Mouse (Mus musculus) ES-Bruce4 (cell line): ENCODE data around the gene Cyb561d2. TPM values are rescaled to one million over a fixed set of nuclear protein-coding genes. Genes with fewer than 3 reads are reported as not detected.

Experiments used
- H3K27ac ChIP-seq: 2 replicates; pipeline ENCODE4 v1.5.1; 2012; ENCODE audit warnings: low read length, inconsistent platforms; ENCODE audit not compliant: insufficient read depth
- H3K27me3 ChIP-seq: 2 replicates; pipeline ENCODE4 v1.6.1; 2012; ENCODE audit warnings: mild to moderate bottlenecking, low read length, inconsistent platforms; ENCODE audit not compliant: control insufficient read depth, poor library complexity, insufficient read depth, severe bottlenecking
- H3K36me3 ChIP-seq: 2 replicates; pipeline ENCODE4 v1.6.1; 2012; ENCODE audit warnings: inconsistent platforms, mild to moderate bottlenecking, low read length, moderate library complexity; ENCODE audit not compliant: control insufficient read depth, poor library complexity, insufficient read depth, severe bottlenecking
- H3K4me1 ChIP-seq: one replicate; pipeline ENCODE4 v1.8.1; 2011; ENCODE audit warnings: low read length; ENCODE audit not compliant: control insufficient read depth, insufficient read depth
- H3K4me3 ChIP-seq: 2 replicates; pipeline ENCODE4 v1.5.1; 2011; ENCODE audit warnings: low read depth, mild to moderate bottlenecking, low read length
- H3K9ac ChIP-seq: 2 replicates; pipeline ENCODE4 v1.6.1; 2012; ENCODE audit warnings: low read depth, mild to moderate bottlenecking, inconsistent platforms; ENCODE audit not compliant: poor library complexity, severe bottlenecking
- H3K9me3 ChIP-seq: replicated peaks from 2 replicates; pipeline ENCODE4 v1.6.1; 2012; ENCODE audit warnings: mild to moderate bottlenecking, low read length, inconsistent platforms; ENCODE audit not compliant: control insufficient read depth, poor library complexity, insufficient read depth, severe bottlenecking
- CTCF ChIP-seq: IDR thresholded peaks from one replicate; pipeline ENCODE4 v1.8.1; 2011; ENCODE audit warnings: low read depth, low read length
- EP300 ChIP-seq: IDR thresholded peaks from 2 replicates; pipeline ENCODE4 v1.6.1; 2011; ENCODE audit warnings: low read depth, low read length; ENCODE audit not compliant: insufficient read depth
- POLR2A ChIP-seq: IDR thresholded peaks from one replicate; pipeline ENCODE4 v1.8.1; 2011; ENCODE audit warnings: low read length; ENCODE audit not compliant: insufficient read depth
- polyA plus RNA-seq: library from polyadenylated mRNA; stranded (reverse); fragments of >200 nt; gene quantifications from 2 replicates; pipeline ENCODE4 v1.2.4, GENCODE M21; 2011; ENCODE audit warnings: low read depth; ENCODE audit not compliant: missing spikeins, insufficient read depth, insufficient read length

Cyb561d2 gene
- polyA plus RNA-seq, 1 experiment, result 7.7 TPM

GRCm38 (mm10) chr9:107539940-107540339 is 2.1 kb downstream of the Cyb561d2 start:
- Histone ChIP-seq H3K9ac (no peak overlapping the region), H3K27me3 (no peaks in the 10 kb centered on the region), H3K36me3 (peaks cover 10% of the 10 kb centered on the region), H3K4me3 (no peak overlapping the region), H3K27ac (no peak overlapping the region), H3K9me3 (no peaks in the 10 kb centered on the region), H3K4me1 (no peaks in the 10 kb centered on the region)
- TF ChIP-seq POLR2A, result no peak
- no peak for TF ChIP-seq EP300
- TF ChIP-seq CTCF, result no peak

- Histone ChIP-seq H3K4me3 (no peak overlapping the region), H3K27ac (no peak overlapping the region), H3K9ac (no peak overlapping the region), H3K4me1 (no peaks in the 10 kb centered on the region), H3K36me3 (peaks cover 10% of the 10 kb centered on the region), H3K27me3 (no peaks in the 10 kb centered on the region), H3K9me3 (no peaks in the 10 kb centered on the region)
- no peak for TF ChIP-seq EP300
- TF ChIP-seq CTCF, result no peak
- no peak for TF ChIP-seq POLR2A
These were observed 3.3 kb downstream of the Cyb561d2 start for GRCm38 (mm10) chr9:107538711-107539110.

GRCm38 (mm10) chr9:107538231-107538630 is 3.8 kb downstream of the Cyb561d2 start:
- H3K9ac ChIP-seq, result no peak overlapping the region
- peaks cover 10% of the 10 kb centered on the region for H3K36me3 ChIP-seq
- no peaks in the 10 kb centered on the region for H3K9me3 ChIP-seq
- TF ChIP-seq POLR2A (no peak), EP300 (no peak), CTCF (no peak)
- no peaks in the 10 kb centered on the region for H3K4me1 ChIP-seq
- no peak overlapping the region for H3K27ac ChIP-seq
- H3K27me3 ChIP-seq, result no peaks in the 10 kb centered on the region
- no peak overlapping the region for H3K4me3 ChIP-seq

GRCm38 (mm10) chr9:107534408-107535202 is 7.4 kb downstream of the Cyb561d2 start:
- peak overlapping the region; percentile 55 for H3K9ac ChIP-seq
- no peaks in the 10 kb centered on the region for H3K9me3 ChIP-seq
- no peaks in the 10 kb centered on the region for H3K27me3 ChIP-seq
- peaks cover 10% of the 10 kb centered on the region for H3K36me3 ChIP-seq
- no peaks in the 10 kb centered on the region for H3K4me1 ChIP-seq
- peak overlapping the region; percentile 85 for H3K4me3 ChIP-seq
- no peak for TF ChIP-seq CTCF
- H3K27ac ChIP-seq, result no peak overlapping the region

GRCm38 (mm10) chr9:107533791-107534407 is 8.1 kb downstream of the Cyb561d2 start, which contains the start of gene Tmem115:
Gene Tmem115, plus strand, starts transcription at chr9:107533945.
- H3K27ac ChIP-seq, result no peak within 1 kb of the TSS; the same call in 1 of the 2 replicates

More at GRCm38 (mm10) chr9:107533791-107534407, 8.1 kb downstream of the Cyb561d2 start, which contains the start of gene Tmem115:
- Histone ChIP-seq H3K9me3 (no peaks in the 10 kb centered on the region), H3K9ac (peak within 1 kb of the TSS; percentile 55), H3K27me3 (no peaks in the 10 kb centered on the region), H3K4me3 (peak within 1 kb of the TSS; percentile 85), H3K4me1 (no peaks in the 10 kb centered on the region), H3K36me3 (peaks cover 9% of the 10 kb centered on the region)
- TF ChIP-seq CTCF (no peak), EP300 (no peak), POLR2A (no peak)
